Mouse (Mus musculus): ENCODE data around the gene Glra2. TPM values are rescaled to one million over a fixed set of nuclear protein-coding genes. Genes with fewer than 3 reads are reported as not detected.
"Not testable (repeated sequence)": the region's sequence is repeated elsewhere in the genome, so short reads cannot be mapped to it uniquely, and the experiment has no call there.

Glra2 gene
- total RNA-seq (2021): not detected
- long read RNA-seq, experiment 1: 0 reads
- long read RNA-seq, experiment 2: 0 reads

DNA sequence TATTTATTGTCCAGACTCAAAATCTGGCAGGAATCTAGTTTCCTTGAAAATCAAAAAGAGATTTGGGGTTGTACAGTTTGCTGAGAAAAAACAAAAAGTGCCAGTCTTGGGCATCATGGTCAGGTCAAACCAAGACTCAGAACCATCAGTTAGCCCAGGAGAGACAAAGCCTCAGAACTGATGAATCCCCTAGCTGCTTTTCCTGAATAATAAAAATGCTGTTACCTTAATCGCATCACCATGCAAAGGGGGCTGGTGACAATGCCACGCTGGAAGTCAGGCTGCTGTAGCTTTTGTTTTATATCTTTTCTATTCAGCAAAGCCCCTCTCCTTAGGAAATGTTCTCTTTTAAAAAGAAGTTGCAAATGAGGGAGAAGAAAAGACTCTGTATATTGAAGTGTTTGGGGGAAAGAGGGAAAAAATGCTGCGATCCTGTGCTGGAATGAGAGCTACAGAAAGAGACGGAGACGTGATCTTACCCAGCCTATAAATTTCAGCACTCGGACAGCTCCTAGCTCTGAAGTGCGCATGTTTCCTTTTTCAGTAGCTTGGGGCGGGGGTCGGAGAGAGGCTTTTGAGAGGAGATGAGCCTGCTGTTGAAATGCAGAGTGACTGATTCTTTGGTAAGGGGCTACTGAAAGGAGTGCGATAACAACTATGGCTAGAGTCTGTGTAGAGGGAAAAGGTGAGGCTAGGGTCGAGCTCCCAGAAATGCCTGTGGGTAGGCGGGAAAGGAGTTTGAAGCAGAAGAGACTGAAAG, at the start of gene Glra2:
TSS of gene Glra2 (minus strand) at position 455 of the 760 bp plus-strand sequence.
- DNase-seq (ENCODE audit: low spot score in 2 of 2): no peak

DNA sequence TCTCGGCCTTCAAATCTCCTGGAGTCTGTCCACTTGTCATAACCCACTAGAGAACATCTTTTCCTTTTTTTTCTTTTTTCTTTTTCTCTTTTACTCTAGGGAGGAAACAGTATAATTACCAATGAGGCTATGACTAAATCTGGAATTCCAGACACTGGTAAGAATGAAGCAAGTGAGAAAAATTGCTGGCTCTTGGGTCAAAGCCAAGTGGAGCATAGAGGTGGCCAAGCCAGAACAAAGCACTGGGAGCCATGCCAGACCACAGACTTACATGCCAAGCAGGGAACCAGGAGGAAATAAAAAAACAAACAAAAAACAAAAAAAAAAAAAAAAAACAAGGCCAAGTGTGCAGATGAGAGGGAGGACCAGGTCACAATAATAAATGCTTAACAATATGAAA, 35.6 kb upstream of the Glra2 start:
- peak; percentile 32 to 36 for DNase-seq (ENCODE audit: low spot score in 2 of 2)

DNA sequence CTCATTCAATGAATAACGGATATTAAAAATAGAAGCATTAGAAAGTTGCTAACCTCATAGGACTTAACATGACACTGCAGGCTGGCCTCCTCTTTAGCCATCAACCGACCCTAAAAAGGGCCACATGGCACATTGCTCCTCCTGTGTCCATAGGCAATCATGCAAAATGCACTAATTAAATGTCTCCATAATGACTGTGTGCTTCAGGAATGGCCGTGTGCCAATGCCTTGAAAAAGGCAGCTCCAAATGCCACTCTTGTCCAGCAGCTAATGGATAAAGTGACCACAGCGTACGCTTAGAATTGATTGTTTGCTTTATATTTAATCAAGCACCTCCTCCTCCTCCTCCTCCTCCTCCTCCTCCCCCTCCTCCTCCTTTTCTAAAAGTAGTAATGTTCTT, 17.4 kb upstream of the Glra2 start:
- no peak for DNase-seq (ENCODE audit: low spot score in 2 of 2)

DNA sequence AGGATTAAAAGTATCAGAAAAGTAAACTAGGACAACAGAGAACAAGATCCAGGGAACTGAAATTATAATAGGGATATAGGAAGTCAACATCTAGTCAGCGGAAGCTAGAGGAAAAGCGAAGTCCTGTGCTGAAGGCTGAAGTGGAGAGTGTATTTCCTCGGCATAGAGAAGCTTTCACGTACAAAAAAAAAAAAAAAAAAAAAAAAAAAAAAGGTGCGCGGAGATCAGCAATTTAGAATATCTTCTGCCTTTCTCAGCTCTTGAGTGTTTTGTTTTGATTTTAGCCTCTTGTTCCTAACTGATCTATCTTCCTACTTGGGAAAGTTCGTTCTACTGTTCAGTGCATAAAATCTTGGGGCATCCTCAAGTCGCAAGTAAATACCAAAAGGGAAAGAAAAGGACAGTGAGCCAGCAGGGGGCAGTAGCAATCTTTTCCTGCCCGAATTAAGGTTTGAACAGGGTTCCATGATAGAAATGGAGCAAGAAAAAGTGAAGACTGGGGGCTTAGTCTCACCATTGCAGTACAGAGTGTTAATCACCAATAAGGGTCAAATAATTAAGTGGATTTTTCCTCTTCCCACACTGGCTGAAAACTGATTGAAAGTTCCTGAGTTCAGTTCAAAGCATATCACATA, 623 bp upstream of the Glra2 start:
- DNase-seq (ENCODE audit: low spot score in 2 of 2): peak; percentile 11 to 24

DNA sequence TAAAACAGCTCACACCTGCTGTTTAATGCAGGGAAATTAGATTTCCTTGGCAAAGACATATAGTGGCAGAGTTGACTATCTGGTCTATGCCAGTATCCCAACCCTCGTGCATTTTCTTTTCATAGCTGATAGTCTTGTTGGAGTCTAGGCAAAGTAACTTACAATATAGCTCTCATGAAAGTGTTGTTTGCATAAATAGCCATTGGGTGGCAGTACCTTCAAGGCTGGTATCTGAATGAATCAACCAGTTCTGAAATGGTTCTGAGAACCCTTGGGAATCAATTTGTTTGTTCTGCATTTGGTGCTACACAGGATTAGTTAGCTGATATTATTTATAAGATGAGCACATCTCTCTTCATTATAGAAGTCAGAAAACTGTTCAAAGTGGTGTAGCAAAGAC, 133.6 kb downstream of the Glra2 start:
- DNase-seq (ENCODE audit: low spot score in 2 of 2): no peak

DNA sequence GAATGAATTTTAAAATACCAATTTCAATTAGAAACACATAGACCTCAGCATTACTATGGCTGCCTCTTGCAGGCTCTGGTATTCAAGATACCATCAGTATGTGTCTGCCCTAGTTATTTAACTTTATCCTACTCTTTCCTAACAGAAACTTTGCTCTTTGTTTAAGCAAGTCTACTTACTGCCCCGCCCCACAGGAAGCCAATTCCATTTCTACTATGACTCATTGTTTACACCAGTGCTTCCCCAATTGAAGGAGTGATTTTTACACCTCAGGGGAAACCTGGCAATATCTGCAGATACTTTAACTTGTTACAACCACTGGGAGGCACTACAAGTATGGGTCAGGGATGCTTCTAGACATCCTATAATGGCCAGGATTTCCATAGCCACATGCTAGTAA, 136.0 kb downstream of the Glra2 start:
- no peak for DNase-seq (ENCODE audit: low spot score in 2 of 2)

DNA sequence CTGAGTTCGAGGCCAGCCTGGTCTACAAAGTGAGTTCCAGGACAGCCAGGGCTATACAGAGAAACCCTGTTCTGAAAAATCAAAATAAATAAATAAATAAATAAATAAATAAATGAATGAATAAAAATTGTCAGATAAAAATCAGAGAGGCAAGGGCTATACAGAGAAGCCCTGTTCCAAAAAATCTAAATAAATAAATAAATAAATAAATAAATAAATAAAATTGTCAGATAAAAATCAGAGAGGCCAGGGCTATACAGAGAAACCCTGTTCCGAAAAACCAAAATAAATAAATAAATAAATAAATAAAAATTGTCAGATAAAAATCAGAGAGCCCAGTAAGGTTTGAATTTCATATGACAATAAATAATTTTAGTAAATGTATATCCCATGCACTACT, 144.2 kb downstream of the Glra2 start:
- not testable (repeated sequence) for DNase-seq (ENCODE audit: low spot score in 2 of 2)

DNA sequence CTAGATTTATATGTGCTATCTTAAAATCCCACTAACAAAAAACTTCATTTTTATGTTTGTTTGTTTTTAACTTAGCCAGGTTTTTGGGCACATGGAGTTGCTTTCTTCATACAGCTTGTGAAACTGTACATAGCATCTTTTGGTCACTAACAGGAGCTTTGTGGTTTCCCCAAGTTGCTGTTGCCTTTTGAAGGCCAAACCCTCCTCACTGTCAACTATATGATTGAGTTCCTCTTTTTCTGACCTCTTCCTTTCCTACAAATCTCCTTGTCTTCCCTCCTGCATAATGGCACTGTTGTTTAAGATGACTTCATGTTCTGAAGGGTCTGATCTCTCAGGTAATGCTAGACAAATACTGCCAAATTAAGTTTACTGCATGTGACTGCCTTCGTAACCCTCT, 170.6 kb downstream of the Glra2 start:
- no peak for DNase-seq (ENCODE audit: low spot score in 2 of 2)

DNA sequence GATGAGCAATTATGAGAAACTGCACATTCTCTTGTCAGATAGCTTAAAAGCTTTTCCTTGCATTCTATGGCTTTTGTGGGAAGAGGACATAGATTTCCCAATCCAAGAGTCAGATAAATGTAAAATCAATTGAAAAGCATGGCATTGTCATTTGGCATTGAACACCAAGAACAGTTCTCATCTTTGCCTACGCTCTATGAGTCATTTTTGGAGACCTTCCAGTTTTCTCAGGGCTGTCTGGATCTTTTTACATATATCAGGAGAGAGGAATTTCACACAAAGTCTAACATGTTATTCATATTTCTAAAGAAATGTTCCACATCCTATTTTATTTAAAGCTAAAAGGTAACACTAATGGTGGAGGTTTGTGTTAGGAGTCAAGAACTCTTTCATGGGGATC, 223.0 kb downstream of the Glra2 start:
- no peak for DNase-seq (ENCODE audit: low spot score in 2 of 2)

Data from adrenal gland, adult 18-20 months (tissue).